Mouse (Mus musculus): ENCODE results near the gene C2cd5. TPM values are rescaled to one million over a fixed set of nuclear protein-coding genes. Genes with fewer than 3 reads are reported as not detected.

C2cd5 gene
- polyA plus RNA-seq, 1 experiment from 2014 or later: 46.0 TPM

- Histone ChIP-seq H3K4me1 (no peaks in the 10 kb centered on the region), H3K4me2 (no peak overlapping the region), H3K4me3 (replicated peaks) (no peak overlapping the region), H3K27me3 (no peaks in the 10 kb centered on the region), H3K36me3 (replicated peaks) (peaks cover 85% of the 10 kb centered on the region), H3K27ac (no peak overlapping the region), H3K9ac (no peak overlapping the region), H3K9me3 (no peaks in the 10 kb centered on the region)
- ATAC-seq (ENCODE audit: low FRiP score): no peak
- WGBS: 93% methylated on average over 1 of the region's 1 CpGs
These were observed 14.0 kb downstream of the C2cd5 start for GRCm38 (mm10) chr6:143085898-143086297.

- no peak overlapping the region for H3K27ac ChIP-seq
- no peaks in the 10 kb centered on the region for H3K27me3 ChIP-seq
- no peaks in the 10 kb centered on the region for H3K4me1 ChIP-seq
- no peak overlapping the region for H3K9ac ChIP-seq
- no peak for ATAC-seq (ENCODE audit: low FRiP score)
- H3K4me2 ChIP-seq: no peak overlapping the region
- no peaks in the 10 kb centered on the region for H3K9me3 ChIP-seq
- no peak overlapping the region for H3K4me3 ChIP-seq (replicated peaks)
- peaks cover 75% of the 10 kb centered on the region for H3K36me3 ChIP-seq (replicated peaks)
- WGBS: 85% methylated on average over 2 of the region's 2 CpGs
These were observed 15.5 kb downstream of the C2cd5 start for GRCm38 (mm10) chr6:143084314-143085025.

GRCm38 (mm10) chr6:143081479-143082106 is 18.3 kb downstream of the C2cd5 start:
- Histone ChIP-seq H3K36me3 (replicated peaks) (peaks cover 77% of the 10 kb centered on the region), H3K9me3 (no peaks in the 10 kb centered on the region), H3K27ac (no peak overlapping the region), H3K4me1 (no peaks in the 10 kb centered on the region), H3K4me2 (no peak overlapping the region), H3K27me3 (no peaks in the 10 kb centered on the region), H3K4me3 (replicated peaks) (no peak overlapping the region), H3K9ac (no peak overlapping the region)
- WGBS: 89% methylated on average over 13 of the region's 13 CpGs
- no peak for ATAC-seq (ENCODE audit: low FRiP score)

- no peaks in the 10 kb centered on the region for H3K27me3 ChIP-seq
- no peak overlapping the region for H3K27ac ChIP-seq
- no peak for ATAC-seq (ENCODE audit: low FRiP score)
- no peaks in the 10 kb centered on the region for H3K9me3 ChIP-seq
- no peak overlapping the region for H3K9ac ChIP-seq
- no peak overlapping the region for H3K4me3 ChIP-seq (replicated peaks)
- no peaks in the 10 kb centered on the region for H3K4me1 ChIP-seq
- H3K36me3 ChIP-seq (replicated peaks): peaks cover 73% of the 10 kb centered on the region
- WGBS: 88% methylated on average over 7 of the region's 7 CpGs
- no peak overlapping the region for H3K4me2 ChIP-seq
These were observed 19.2 kb downstream of the C2cd5 start for GRCm38 (mm10) chr6:143080774-143081173.

GRCm38 (mm10) chr6:143079126-143079525 is 20.8 kb downstream of the C2cd5 start:
- Histone ChIP-seq H3K4me1 (no peaks in the 10 kb centered on the region), H3K27me3 (no peaks in the 10 kb centered on the region), H3K4me3 (replicated peaks) (no peak overlapping the region), H3K9ac (no peak overlapping the region), H3K36me3 (replicated peaks) (peaks cover 70% of the 10 kb centered on the region), H3K27ac (no peak overlapping the region), H3K4me2 (no peak overlapping the region), H3K9me3 (no peaks in the 10 kb centered on the region)
- WGBS: 86% methylated on average over 4 of the region's 4 CpGs
- ATAC-seq (ENCODE audit: low FRiP score): no peak

GRCm38 (mm10) chr6:143076461-143076860 is 23.5 kb downstream of the C2cd5 start:
- ATAC-seq (ENCODE audit: low FRiP score): no peak
- 94% methylated on average over 10 of the region's 10 CpGs for WGBS
- peaks cover 61% of the 10 kb centered on the region for H3K36me3 ChIP-seq (replicated peaks)

GRCm38 (mm10) chr6:143073914-143074313 is 26.0 kb downstream of the C2cd5 start:
- peaks cover 55% of the 10 kb centered on the region for H3K36me3 ChIP-seq (replicated peaks)
- WGBS: 93% methylated on average over 1 of the region's 1 CpGs

More at GRCm38 (mm10) chr6:143076461-143076860, 23.5 kb downstream of the C2cd5 start:
- Histone ChIP-seq H3K27me3 (no peaks in the 10 kb centered on the region), H3K4me3 (replicated peaks) (no peak overlapping the region), H3K9me3 (no peaks in the 10 kb centered on the region), H3K4me2 (no peak overlapping the region), H3K9ac (no peak overlapping the region), H3K27ac (no peak overlapping the region), H3K4me1 (no peaks in the 10 kb centered on the region)

GRCm38 (mm10) chr6:143073476-143073875 is 26.5 kb downstream of the C2cd5 start:
- no peak overlapping the region for H3K27ac ChIP-seq
- no peaks in the 10 kb centered on the region for H3K9me3 ChIP-seq
- 91% methylated on average over 6 of the region's 6 CpGs for WGBS
- H3K4me2 ChIP-seq: no peak overlapping the region
- H3K4me3 ChIP-seq (replicated peaks): no peak overlapping the region
- no peak overlapping the region for H3K9ac ChIP-seq
- peaks cover 51% of the 10 kb centered on the region for H3K36me3 ChIP-seq (replicated peaks)
- no peaks in the 10 kb centered on the region for H3K4me1 ChIP-seq
- no peak for ATAC-seq (ENCODE audit: low FRiP score)
- H3K27me3 ChIP-seq: no peaks in the 10 kb centered on the region

More at GRCm38 (mm10) chr6:143073914-143074313, 26.0 kb downstream of the C2cd5 start:
- Histone ChIP-seq H3K9ac (no peak overlapping the region), H3K4me3 (replicated peaks) (no peak overlapping the region), H3K27ac (no peak overlapping the region), H3K9me3 (no peaks in the 10 kb centered on the region), H3K27me3 (no peaks in the 10 kb centered on the region), H3K4me1 (no peaks in the 10 kb centered on the region), H3K4me2 (no peak overlapping the region)
- no peak for ATAC-seq (ENCODE audit: low FRiP score)

- H3K9me3 ChIP-seq: no peaks in the 10 kb centered on the region
- ATAC-seq (ENCODE audit: low FRiP score): no peak
- WGBS: 81% methylated on average over 8 of the region's 8 CpGs
- no peaks in the 10 kb centered on the region for H3K27me3 ChIP-seq
- H3K36me3 ChIP-seq (replicated peaks): peaks cover 41% of the 10 kb centered on the region
- H3K4me3 ChIP-seq (replicated peaks): no peak overlapping the region
- H3K4me1 ChIP-seq: no peaks in the 10 kb centered on the region
- H3K4me2 ChIP-seq: no peak overlapping the region
- no peak overlapping the region for H3K27ac ChIP-seq
- no peak overlapping the region for H3K9ac ChIP-seq
These were observed 27.4 kb downstream of the C2cd5 start for GRCm38 (mm10) chr6:143072412-143073014.

GRCm38 (mm10) chr6:143070736-143071135 is 29.2 kb downstream of the C2cd5 start:
- Histone ChIP-seq H3K36me3 (replicated peaks) (peaks cover 30% of the 10 kb centered on the region), H3K9me3 (no peaks in the 10 kb centered on the region), H3K4me3 (replicated peaks) (no peak overlapping the region), H3K9ac (no peak overlapping the region), H3K4me2 (no peak overlapping the region), H3K4me1 (0 out of 2 replicates have a peak, but pooled peaks cover 1% of the 10 kb centered on the region), H3K27ac (no peak overlapping the region), H3K27me3 (no peaks in the 10 kb centered on the region)
- ATAC-seq (ENCODE audit: low FRiP score): no peak
- 83% methylated on average over 9 of the region's 9 CpGs for WGBS

- WGBS: 87% methylated on average over 5 of the region's 5 CpGs
- Histone ChIP-seq H3K36me3 (replicated peaks) (peaks cover 26% of the 10 kb centered on the region), H3K27me3 (no peaks in the 10 kb centered on the region), H3K4me3 (replicated peaks) (no peak overlapping the region), H3K27ac (no peak overlapping the region), H3K9ac (no peak overlapping the region), H3K9me3 (no peaks in the 10 kb centered on the region), H3K4me1 (0 out of 2 replicates have a peak, but pooled peaks cover 4% of the 10 kb centered on the region), H3K4me2 (no peak overlapping the region)
- ATAC-seq (ENCODE audit: low FRiP score): no peak
These were observed 29.9 kb downstream of the C2cd5 start for GRCm38 (mm10) chr6:143070019-143070418.

- Histone ChIP-seq H3K4me3 (replicated peaks) (no peak overlapping the region), H3K36me3 (replicated peaks) (peaks cover 26% of the 10 kb centered on the region), H3K4me2 (no peak overlapping the region), H3K9me3 (no peaks in the 10 kb centered on the region), H3K27ac (no peak overlapping the region), H3K9ac (no peak overlapping the region), H3K4me1 (0 out of 2 replicates have a peak, but pooled peaks cover 4% of the 10 kb centered on the region), H3K27me3 (no peaks in the 10 kb centered on the region)
- 96% methylated on average over 8 of the region's 8 CpGs for WGBS
- ATAC-seq (ENCODE audit: low FRiP score): no peak
These were observed 30.3 kb downstream of the C2cd5 start for GRCm38 (mm10) chr6:143069606-143070005.

Data from forebrain, embryonic 12.5 days (tissue).